Mouse (Mus musculus) hindbrain, embryonic 15.5 days (tissue): Measurements from ENCODE around the gene Cenps. TPM values are rescaled to one million over a fixed set of nuclear protein-coding genes. Genes with fewer than 3 reads are reported as not detected.
A peak's percentile ranks its signal among the peaks of the same experiment; 100 is the strongest.

ENCODE experiments used
- ATAC-seq: fragments of 200-750 bp; cut with Nextera tagmentation; 2 replicates; pipeline ENCODE4 v1.8.0; 2017; ENCODE audit warnings: low read depth, moderate number of reproducible peaks, moderate TSS enrichment; ENCODE audit not compliant: low FRiP score
- H3K27ac ChIP-seq: fragments of 300-500 bp; sonication (generic); replicated peaks from 2 replicates; pipeline ENCODE4 v1.5.1; 2015; ENCODE audit warnings: mild to moderate bottlenecking, inconsistent platforms
- H3K27me3 ChIP-seq: fragments of 300-500 bp; sonication (generic); 2 replicates; pipeline ENCODE4 v1.6.1; 2015; ENCODE audit warnings: control low read depth, inconsistent platforms
- H3K36me3 ChIP-seq: fragments of 300-500 bp; sonication (generic); 2 replicates; pipeline ENCODE4 v1.6.1; 2015; ENCODE audit warnings: control low read depth, inconsistent platforms
- H3K4me1 ChIP-seq: fragments of 300-500 bp; sonication (generic); replicated peaks from 2 replicates; pipeline ENCODE4 v1.6.1; 2015; ENCODE audit warnings: control low read depth, inconsistent platforms
- H3K4me2 ChIP-seq: fragments of 300-500 bp; sonication (generic); 2 replicates; pipeline ENCODE4 v1.6.1; 2015; ENCODE audit warnings: moderate library complexity, mild to moderate bottlenecking, inconsistent platforms
- H3K4me3 ChIP-seq: fragments of 300-500 bp; sonication (generic); 2 replicates; pipeline ENCODE4 v1.5.1; 2015; ENCODE audit warnings: mild to moderate bottlenecking, inconsistent platforms
- H3K9ac ChIP-seq: fragments of 300-500 bp; sonication (generic); 2 replicates; pipeline ENCODE4 v1.6.1; 2015; ENCODE audit warnings: inconsistent platforms
- H3K9me3 ChIP-seq: fragments of 300-500 bp; sonication (generic); 2 replicates; pipeline ENCODE4 v1.6.1; 2016; ENCODE audit warnings: control low read depth, inconsistent platforms
- WGBS: fragments of 180-500 bp; shearing (Covaris S2); methylation state at CpG from one replicate; pipeline ENCODE4 v1.1.7; 2015; 5-methylcytosine and 5-hydroxymethylcytosine counted together
- polyA plus RNA-seq: library from polyadenylated mRNA; unstranded; fragments of >200 nt; fragmentation: Nextera tagmentation; extraction: Ambion mirVana; gene quantifications from 2 replicates; pipeline ENCODE4 v1.2.1, GENCODE M21; 2015

Gene Cenps
- polyA plus RNA-seq: 15.3 and 18.8 TPM in 2 replicates

DNA sequence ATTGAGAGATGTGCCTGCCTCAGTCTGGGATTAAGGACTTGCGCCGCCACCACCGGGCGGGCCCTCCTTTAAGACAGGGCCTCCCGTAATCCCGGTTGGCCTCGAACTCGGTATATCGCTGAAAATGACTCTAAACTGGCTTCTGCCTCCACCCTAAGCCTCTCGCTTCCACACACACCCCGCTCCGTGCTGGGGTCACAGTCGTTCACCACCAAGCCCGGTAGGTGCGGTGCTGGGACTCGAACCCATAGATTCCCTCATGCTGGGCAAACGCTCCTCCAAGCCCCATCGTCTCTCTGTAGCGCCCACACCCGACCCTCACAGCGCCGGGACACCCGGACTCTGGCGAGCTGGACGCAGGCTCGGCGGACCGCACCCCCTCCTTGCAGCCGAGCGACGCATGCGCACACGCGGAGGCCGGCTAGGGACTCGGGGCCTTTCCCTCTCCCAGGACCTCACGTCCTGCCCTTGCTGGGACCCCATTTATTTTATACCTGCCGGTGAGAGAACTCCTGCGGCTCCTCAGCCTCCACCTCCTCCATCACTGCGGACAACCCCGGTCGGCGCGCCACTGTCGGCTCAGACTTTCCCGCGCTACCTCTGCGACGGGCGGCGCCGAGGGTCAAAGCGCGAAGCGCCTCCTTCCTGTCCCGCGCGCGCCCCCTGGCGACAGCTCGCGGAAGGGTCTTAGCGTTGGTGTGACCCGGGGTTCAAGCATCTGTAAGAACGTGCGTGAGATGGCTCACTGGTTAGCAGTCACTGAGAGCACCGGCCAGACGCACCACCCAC is at the start of gene Cenps:
Gene Cenps, minus strand, starts transcription at position 648 of the 789 bp plus-strand sequence.
- H3K4me2 ChIP-seq: peak within 1 kb of the TSS; percentile 72
- peaks cover 9% of the 10 kb centered on the region for H3K4me1 ChIP-seq
- no peaks in the 10 kb centered on the region for H3K36me3 ChIP-seq
- no peaks in the 10 kb centered on the region for H3K9me3 ChIP-seq
- peak within 1 kb of the TSS; percentile 44 for H3K9ac ChIP-seq
- under 1% methylated on average over 68 of the region's 68 CpGs for WGBS
- peak within 1 kb of the TSS; percentile 71 for H3K4me3 ChIP-seq
- H3K27ac ChIP-seq: peak within 1 kb of the TSS; percentile 81
- ATAC-seq: peak; percentile 92
- H3K27me3 ChIP-seq: no peaks in the 10 kb centered on the region

DNA sequence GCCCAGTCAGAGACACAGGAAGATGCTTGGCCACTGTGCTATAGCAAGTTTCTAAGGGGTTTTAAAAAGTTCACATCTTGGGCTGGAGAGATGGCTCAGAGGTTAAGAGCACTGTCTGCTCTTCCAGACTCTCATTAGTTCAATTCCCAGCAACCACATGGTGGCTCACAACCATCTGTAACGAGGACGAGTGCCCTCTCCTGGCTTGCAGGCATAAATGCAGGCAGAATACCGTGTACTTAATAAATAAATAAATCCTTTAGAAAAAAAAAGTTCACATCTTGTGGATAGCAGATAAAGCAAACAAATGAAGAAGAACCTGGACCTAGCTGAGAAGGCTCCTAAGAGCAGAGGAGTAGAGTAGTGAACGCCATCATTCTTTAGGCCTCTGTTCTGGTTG is 45.3 kb upstream of the Cenps start:
- 44% methylated on average over 4 of the region's 4 CpGs for WGBS
- Histone ChIP-seq H3K36me3 (peaks cover 94% of the 10 kb centered on the region), H3K27ac (no peak overlapping the region), H3K9ac (no peak overlapping the region), H3K4me1 (no peaks in the 10 kb centered on the region), H3K9me3 (no peaks in the 10 kb centered on the region), H3K4me3 (no peak overlapping the region), H3K4me2 (no peak overlapping the region), H3K27me3 (no peaks in the 10 kb centered on the region)
- no peak for ATAC-seq

DNA sequence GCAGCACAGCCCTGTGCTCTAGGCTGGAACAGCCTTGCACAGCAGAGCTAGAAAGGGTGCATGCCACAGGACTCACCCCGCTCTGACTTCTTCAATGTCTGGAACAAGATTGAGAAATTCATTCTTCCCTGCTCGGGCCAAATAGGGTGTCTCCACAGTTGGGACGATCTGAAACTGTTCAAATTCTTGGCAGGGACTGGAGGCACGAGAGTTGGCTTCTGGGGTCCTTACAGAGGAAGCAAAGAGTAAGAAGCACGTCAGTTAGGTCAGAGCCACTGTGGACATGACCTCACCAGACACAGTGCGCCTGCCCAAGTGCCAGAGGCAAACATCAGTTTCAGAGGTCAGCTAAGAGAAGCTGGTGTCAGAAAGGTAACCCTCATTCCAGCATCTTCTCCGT is 44.8 kb upstream of the Cenps start:
- ATAC-seq: no peak
- Histone ChIP-seq H3K9ac (no peak overlapping the region), H3K4me1 (no peaks in the 10 kb centered on the region), H3K27ac (no peak overlapping the region), H3K4me3 (no peak overlapping the region), H3K36me3 (peaks cover 92% of the 10 kb centered on the region), H3K27me3 (no peaks in the 10 kb centered on the region), H3K4me2 (no peak overlapping the region), H3K9me3 (no peaks in the 10 kb centered on the region)
- WGBS: 93% methylated on average over 7 of the region's 7 CpGs

DNA sequence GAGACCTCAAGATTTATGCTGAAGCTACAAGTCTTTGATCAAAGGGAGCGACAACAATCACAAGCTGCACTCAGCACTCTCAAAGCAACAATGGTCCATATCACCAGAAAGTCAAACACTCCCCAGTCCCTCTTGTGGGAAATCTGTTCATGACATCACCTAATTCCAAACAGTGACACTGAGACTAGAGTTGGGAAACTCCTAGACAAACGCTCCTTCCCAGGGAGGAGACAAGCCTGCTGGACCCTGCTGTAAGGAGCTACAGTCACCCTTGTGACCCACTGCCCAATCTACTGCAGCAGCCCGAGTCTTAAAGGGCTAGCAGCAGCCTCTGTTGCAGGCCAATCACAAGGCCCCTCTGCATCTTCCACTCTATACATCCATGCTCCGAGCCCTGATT is 42.1 kb upstream of the Cenps start:
- no peak overlapping the region for H3K27ac ChIP-seq
- no peak overlapping the region for H3K9ac ChIP-seq
- H3K4me2 ChIP-seq: no peak overlapping the region
- no peaks in the 10 kb centered on the region for H3K9me3 ChIP-seq
- H3K4me3 ChIP-seq: no peak overlapping the region
- H3K36me3 ChIP-seq: peaks cover 82% of the 10 kb centered on the region
- WGBS: 69% methylated on average over 4 of the region's 4 CpGs
- H3K27me3 ChIP-seq: no peaks in the 10 kb centered on the region
- ATAC-seq: no peak
- H3K4me1 ChIP-seq: no peaks in the 10 kb centered on the region

DNA sequence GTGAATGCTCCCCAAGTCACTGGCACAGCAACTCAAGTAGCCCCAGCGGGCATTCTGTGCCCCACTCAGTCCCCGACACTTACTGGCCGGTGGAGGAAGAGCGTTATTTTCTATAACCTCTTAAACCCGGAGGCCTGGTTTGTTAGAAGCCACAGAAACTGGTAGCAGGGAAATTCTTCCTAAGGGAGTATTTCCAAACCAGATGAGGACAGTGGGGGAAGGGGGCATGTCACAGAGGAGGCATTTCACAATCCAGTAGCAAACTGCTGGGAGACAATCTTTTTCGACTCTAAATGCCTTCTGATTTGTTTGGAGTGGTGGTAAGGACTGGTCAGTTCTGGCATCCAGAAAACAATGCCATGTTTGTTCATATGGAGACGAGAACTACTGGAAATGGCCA is 41.7 kb upstream of the Cenps start:
- no peaks in the 10 kb centered on the region for H3K27me3 ChIP-seq
- no peaks in the 10 kb centered on the region for H3K4me1 ChIP-seq
- 83% methylated on average over 7 of the region's 7 CpGs for WGBS
- H3K36me3 ChIP-seq: peaks cover 78% of the 10 kb centered on the region
- H3K4me2 ChIP-seq: no peak overlapping the region
- no peaks in the 10 kb centered on the region for H3K9me3 ChIP-seq
- no peak overlapping the region for H3K9ac ChIP-seq
- ATAC-seq: no peak
- H3K27ac ChIP-seq: no peak overlapping the region; the same call in 1 of the 2 replicates
- no peak overlapping the region for H3K4me3 ChIP-seq

DNA sequence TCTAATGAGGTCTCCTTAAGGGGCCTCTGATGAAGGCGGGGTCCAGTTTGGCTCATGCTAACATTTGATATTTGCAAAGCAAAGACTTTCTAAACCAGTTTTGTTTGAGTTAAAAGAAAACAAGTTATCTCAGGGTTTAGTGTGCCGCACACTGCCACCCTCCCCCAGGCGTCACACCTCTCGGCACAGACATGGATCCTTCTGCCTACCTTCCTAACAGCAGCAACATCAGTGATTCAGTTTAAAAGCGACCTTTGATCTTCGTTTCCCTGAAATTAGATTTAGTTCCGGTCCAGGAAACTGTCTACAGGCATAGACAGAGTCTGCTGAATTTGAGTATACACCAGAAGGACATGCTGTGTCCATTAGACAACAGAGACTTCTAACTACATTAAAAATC is 40.9 kb upstream of the Cenps start:
- H3K4me2 ChIP-seq: no peak overlapping the region
- no peaks in the 10 kb centered on the region for H3K27me3 ChIP-seq
- H3K9me3 ChIP-seq: no peaks in the 10 kb centered on the region
- no peak overlapping the region for H3K27ac ChIP-seq
- H3K4me3 ChIP-seq: no peak overlapping the region
- peaks cover 69% of the 10 kb centered on the region for H3K36me3 ChIP-seq
- no peak for ATAC-seq
- WGBS: 67% methylated on average over 7 of the region's 7 CpGs
- no peak overlapping the region for H3K9ac ChIP-seq
- no peaks in the 10 kb centered on the region for H3K4me1 ChIP-seq

DNA sequence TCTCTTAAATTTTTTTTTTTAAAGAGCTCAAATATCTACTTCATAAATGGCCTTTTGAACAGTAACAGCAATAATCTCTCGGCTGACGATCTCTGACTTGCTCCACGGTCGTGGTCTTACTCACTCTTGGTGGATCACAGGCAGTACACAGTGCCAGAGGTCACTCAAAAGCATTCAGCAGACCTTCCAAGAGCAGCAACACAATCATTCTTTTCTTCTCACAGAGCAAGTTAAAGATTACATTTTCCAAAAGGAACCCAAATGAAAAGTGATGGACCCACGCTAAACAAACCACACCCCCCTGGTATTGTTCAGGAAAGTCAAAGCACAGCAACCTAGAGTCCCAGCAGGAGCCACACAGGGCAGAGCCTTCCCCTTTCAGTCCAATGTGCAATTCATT is 39.6 kb upstream of the Cenps start:
- no peaks in the 10 kb centered on the region for H3K27me3 ChIP-seq
- H3K36me3 ChIP-seq: peaks cover 56% of the 10 kb centered on the region
- H3K9ac ChIP-seq: no peak overlapping the region
- H3K4me3 ChIP-seq: no peak overlapping the region
- no peak overlapping the region for H3K4me2 ChIP-seq
- peaks cover 11% of the 10 kb centered on the region; the same call in 1 of the 2 replicates for H3K4me1 ChIP-seq
- ATAC-seq: no peak
- H3K27ac ChIP-seq: no peak overlapping the region
- WGBS: 22% methylated on average over 5 of the region's 5 CpGs
- H3K9me3 ChIP-seq: no peaks in the 10 kb centered on the region

DNA sequence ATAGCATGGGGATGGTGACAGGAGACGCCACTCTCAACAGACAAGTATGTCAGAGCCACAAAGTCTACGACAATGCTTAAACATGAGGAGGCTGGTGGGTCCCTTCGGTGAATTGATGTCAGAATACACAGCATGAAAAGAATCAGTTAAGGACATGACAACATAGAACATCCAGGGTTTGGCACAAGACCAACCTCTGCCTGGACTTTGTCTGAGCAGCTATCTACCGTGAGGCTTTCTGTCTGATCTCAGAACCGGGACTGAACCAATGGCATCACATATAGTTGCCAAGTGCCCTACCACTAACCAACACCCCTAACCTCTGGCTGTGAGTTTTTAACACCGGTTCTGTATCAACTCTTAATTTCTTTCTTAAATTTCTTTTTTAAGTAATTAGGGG is 39.2 kb upstream of the Cenps start:
- Histone ChIP-seq H3K9me3 (no peaks in the 10 kb centered on the region), H3K9ac (no peak overlapping the region), H3K36me3 (peaks cover 52% of the 10 kb centered on the region), H3K4me3 (no peak overlapping the region), H3K4me1 (peaks cover 12% of the 10 kb centered on the region; the same call in 1 of the 2 replicates), H3K27me3 (no peaks in the 10 kb centered on the region), H3K4me2 (no peak overlapping the region), H3K27ac (no peak overlapping the region)
- 61% methylated on average over 6 of the region's 6 CpGs for WGBS
- ATAC-seq: no peak

DNA sequence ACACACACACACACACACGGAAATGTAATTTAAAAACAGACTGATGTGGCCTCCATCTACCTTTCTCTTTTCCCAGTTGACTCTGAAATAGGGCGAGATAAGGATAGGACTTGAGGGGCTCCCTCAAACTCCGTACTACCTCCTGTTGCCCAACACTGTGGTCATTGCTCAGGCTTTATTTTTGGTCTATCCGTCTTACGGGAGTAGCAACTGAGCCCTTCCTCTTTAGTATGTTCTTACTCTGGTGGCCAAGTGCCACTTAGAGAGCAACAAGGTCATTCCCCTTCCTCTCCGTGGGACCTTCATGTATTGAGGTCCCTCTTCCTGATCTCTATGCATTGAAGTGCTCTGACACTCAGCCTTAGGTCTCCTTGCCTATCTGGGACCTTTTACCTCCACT is 36.2 kb upstream of the Cenps start:
- peaks cover 25% of the 10 kb centered on the region for H3K36me3 ChIP-seq
- H3K9me3 ChIP-seq: no peaks in the 10 kb centered on the region
- H3K27me3 ChIP-seq: no peaks in the 10 kb centered on the region
- ATAC-seq: no peak
- H3K4me1 ChIP-seq: peaks cover 12% of the 10 kb centered on the region; the same call in 1 of the 2 replicates
- H3K27ac ChIP-seq: no peak overlapping the region
- H3K4me2 ChIP-seq: no peak overlapping the region
- H3K4me3 ChIP-seq: no peak overlapping the region
- WGBS: 85% methylated on average over 6 of the region's 6 CpGs
- no peak overlapping the region for H3K9ac ChIP-seq

DNA sequence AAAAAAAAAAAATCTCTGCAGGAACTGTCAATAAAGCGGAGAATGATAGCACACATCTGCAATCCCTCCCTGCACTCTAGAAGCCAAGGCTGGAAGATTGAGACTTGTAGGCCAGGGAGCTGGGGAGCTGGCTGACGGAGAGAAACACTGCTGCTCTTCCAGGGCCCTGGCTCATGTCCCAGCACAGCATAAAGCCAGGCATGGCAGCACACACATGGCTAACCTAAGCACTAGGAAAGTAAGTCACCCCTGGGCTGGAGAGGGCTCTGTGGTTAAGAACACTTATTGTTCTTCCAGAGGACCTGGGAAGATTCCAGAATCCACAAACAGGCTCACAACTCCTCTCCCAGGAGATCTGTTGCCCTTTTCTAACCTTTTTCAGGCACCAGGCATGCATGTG is 35.2 kb upstream of the Cenps start:
- H3K9ac ChIP-seq: no peak overlapping the region
- H3K4me3 ChIP-seq: no peak overlapping the region
- peak; percentile 57; the same call in 1 of the 2 replicates for ATAC-seq
- no peaks in the 10 kb centered on the region for H3K9me3 ChIP-seq
- H3K27ac ChIP-seq: peak overlapping the region; percentile 10
- H3K4me1 ChIP-seq: peaks cover 14% of the 10 kb centered on the region
- H3K4me2 ChIP-seq: no peak overlapping the region
- WGBS: 60% methylated on average over 2 of the region's 2 CpGs
- H3K36me3 ChIP-seq: peaks cover 17% of the 10 kb centered on the region
- H3K27me3 ChIP-seq: no peaks in the 10 kb centered on the region

DNA sequence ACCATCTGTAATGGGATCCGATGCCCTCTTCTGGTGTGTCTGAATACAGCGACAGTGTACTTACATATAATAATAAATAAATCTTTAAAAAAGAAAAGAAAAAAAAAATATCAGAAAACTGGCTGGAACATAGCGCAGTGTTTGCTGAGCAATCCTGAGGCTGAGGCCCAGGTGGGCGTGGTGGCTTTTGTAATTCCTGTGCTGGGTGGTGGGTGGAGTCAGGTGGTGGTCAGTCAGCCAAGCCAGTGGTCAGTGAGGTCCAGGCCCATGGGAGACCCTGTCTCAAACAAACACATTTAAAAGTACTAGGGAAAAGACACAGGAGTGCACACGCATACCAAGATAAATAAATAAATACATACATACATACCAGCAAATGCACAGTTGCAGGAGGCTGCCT is 34.7 kb upstream of the Cenps start:
- Histone ChIP-seq H3K36me3 (peaks cover 14% of the 10 kb centered on the region), H3K4me2 (no peak overlapping the region), H3K27me3 (no peaks in the 10 kb centered on the region), H3K27ac (peak overlapping the region; percentile 10), H3K4me1 (peaks cover 19% of the 10 kb centered on the region), H3K9me3 (no peaks in the 10 kb centered on the region), H3K4me3 (no peak overlapping the region), H3K9ac (no peak overlapping the region)
- WGBS: 88% methylated on average over 5 of the region's 5 CpGs
- no peak for ATAC-seq

DNA sequence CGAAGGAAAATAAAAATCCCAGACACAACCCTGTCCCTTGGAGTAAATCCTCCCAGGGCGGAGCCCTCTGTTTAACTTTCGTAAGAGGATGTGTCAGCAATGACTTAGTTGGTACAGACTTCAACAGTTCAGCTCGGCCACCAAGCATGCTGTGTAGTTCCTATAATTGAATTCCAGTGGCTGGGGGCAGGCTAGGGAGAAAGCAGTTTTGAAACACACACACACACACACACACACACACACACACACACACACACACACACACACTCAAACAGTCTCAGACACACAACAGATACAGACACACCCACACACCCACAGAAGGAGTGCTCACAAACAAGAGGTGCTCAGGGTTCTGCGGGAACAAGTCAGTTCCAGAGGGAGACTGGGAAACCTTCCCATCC is 34.2 kb upstream of the Cenps start:
- Histone ChIP-seq H3K27me3 (no peaks in the 10 kb centered on the region), H3K4me3 (no peak overlapping the region), H3K9me3 (no peaks in the 10 kb centered on the region), H3K9ac (no peak overlapping the region), H3K36me3 (peaks cover 10% of the 10 kb centered on the region), H3K4me1 (peaks cover 20% of the 10 kb centered on the region), H3K4me2 (no peak overlapping the region), H3K27ac (no peak overlapping the region)
- WGBS: 84% methylated on average over 5 of the region's 5 CpGs
- no peak for ATAC-seq
